Mouse (Mus musculus): ENCODE data around the gene Dok3.

GRCm38 (mm10) chr13:55486029-55486794 is 42.9 kb downstream of the Dok3 start:
- TF ChIP-seq CTCF (IDR thresholded peaks at IDR 0.05; ENCODE audit: borderline replicate concordance, control insufficient read depth, extremely low read depth, insufficient read depth, low read length, poor library complexity), result no peak
- no peak for TF ChIP-seq POLR2A (IDR thresholded peaks at IDR 0.05; ENCODE audit: control insufficient read depth, extremely low read depth, insufficient read depth, low read length, poor library complexity)

All from thymus, adult 2 months (tissue).